Mouse (Mus musculus): ENCODE data around the gene Bsx. TPM values are rescaled to one million over a fixed set of nuclear protein-coding genes. Genes with fewer than 3 reads are reported as not detected.
A peak's percentile ranks its signal among the peaks of the same experiment; 100 is the strongest.

Gene Bsx
- polyA plus RNA-seq, 1 experiment from 2014 or later: not detected

DNA sequence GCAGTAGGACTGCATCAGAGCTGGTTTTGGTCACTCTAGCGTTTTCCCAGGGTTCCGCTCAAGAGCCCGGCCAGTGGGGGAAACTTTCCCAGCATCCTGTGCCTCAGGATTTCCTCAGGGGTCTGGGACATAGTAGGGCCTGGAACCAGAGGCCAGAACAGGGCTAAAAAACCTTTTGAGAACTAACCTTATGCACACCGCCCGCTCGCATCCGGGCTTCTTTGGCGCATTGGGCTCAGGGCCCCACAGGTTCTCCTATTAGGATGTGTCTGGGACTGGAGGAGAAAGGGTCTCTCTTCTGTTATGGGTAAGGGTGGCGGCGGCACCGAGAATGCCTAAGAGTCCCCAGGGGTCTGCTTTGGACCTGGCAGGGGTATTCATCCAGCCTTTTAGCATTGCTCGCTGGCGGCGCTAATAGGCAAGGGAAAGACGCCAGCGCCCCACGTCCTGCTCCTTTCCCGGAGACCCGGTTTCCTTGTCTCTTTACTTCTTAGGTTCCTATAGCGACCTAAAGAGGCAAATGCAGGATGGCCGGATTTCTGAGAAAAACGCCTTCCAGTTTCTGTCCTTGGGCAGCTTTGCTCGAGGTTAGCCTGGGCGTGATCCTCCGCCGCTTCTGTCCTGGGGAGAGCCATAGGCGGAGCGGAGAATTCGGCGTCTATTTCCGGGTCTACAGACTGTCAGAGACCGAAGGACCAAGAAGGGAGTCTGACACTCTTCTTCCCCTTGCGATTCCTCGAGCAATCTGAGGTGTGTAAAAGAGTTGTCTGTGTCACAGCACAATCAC lies 2.4 kb upstream of the Bsx start:
- under 1% methylated on average over 34 of the region's 34 CpGs for WGBS
- Histone ChIP-seq H3K4me2 (peak overlapping the region; percentile 40), H3K4me3 (replicated peaks) (peak overlapping the region; percentile 13; the same call in 1 of the 2 replicates), H3K4me1 (peaks cover 8% of the 10 kb centered on the region; the same call in 1 of the 2 replicates), H3K36me3 (no peaks in the 10 kb centered on the region), H3K9ac (replicated peaks) (no peak overlapping the region), H3K27me3 (replicated peaks) (peaks cover 80% of the 10 kb centered on the region), H3K27ac (replicated peaks) (no peak overlapping the region), H3K9me3 (replicated peaks) (no peaks in the 10 kb centered on the region)
- ATAC-seq (ENCODE audit: low FRiP score): no peak

GRCm38 (mm10) chr9:40872156-40872478 lies 1.8 kb upstream of the Bsx start:
- Histone ChIP-seq H3K27me3 (replicated peaks) (peaks cover 81% of the 10 kb centered on the region), H3K4me3 (replicated peaks) (no peak overlapping the region), H3K4me2 (peak overlapping the region; percentile 40), H3K27ac (replicated peaks) (no peak overlapping the region), H3K9ac (replicated peaks) (no peak overlapping the region), H3K9me3 (replicated peaks) (no peaks in the 10 kb centered on the region), H3K4me1 (peaks cover 8% of the 10 kb centered on the region; the same call in 1 of the 2 replicates), H3K36me3 (no peaks in the 10 kb centered on the region)
- ATAC-seq (ENCODE audit: low FRiP score): no peak
- 4% methylated on average over 8 of the region's 8 CpGs for WGBS

GRCm38 (mm10) chr9:40874961-40875360 lies 1.0 kb downstream of the Bsx start:
- ATAC-seq (ENCODE audit: low FRiP score): no peak
- WGBS: 1% methylated on average over 4 of the region's 4 CpGs
- H3K27me3 ChIP-seq (replicated peaks): peaks cover 86% of the 10 kb centered on the region

DNA sequence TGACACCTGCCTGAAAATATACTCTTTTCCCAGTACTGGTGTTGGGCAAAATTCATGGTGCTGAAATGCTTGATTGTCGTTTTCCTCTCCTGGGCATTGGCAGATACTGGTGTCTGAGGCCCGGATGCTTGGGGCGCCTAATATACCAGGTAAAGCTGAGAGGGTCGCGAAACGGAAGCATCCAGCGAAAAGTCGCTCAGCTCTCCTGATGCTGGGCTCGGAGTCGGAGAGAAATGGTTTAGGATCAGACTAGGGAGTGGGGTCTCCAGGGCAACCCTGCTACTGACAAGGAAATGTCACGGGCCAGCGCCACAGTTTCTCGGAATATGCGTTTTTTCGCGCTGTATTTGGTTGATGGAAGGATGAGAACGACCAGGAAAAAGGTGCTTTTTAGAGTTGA lies 1.5 kb downstream of the Bsx start:
- H3K9ac ChIP-seq (replicated peaks): no peak overlapping the region
- no peaks in the 10 kb centered on the region for H3K9me3 ChIP-seq (replicated peaks)
- peaks cover 86% of the 10 kb centered on the region for H3K27me3 ChIP-seq (replicated peaks)
- no peak overlapping the region for H3K27ac ChIP-seq (replicated peaks)
- ATAC-seq (ENCODE audit: low FRiP score): no peak
- H3K4me3 ChIP-seq (replicated peaks): no peak overlapping the region
- H3K36me3 ChIP-seq: no peaks in the 10 kb centered on the region
- 2% methylated on average over 17 of the region's 17 CpGs for WGBS
- H3K4me1 ChIP-seq: peaks cover 20% of the 10 kb centered on the region
- no peak overlapping the region for H3K4me2 ChIP-seq

More at GRCm38 (mm10) chr9:40874961-40875360, 1.0 kb downstream of the Bsx start:
- Histone ChIP-seq H3K36me3 (no peaks in the 10 kb centered on the region), H3K27ac (replicated peaks) (no peak overlapping the region), H3K4me1 (peaks cover 20% of the 10 kb centered on the region), H3K4me2 (no peak overlapping the region), H3K4me3 (replicated peaks) (no peak overlapping the region), H3K9ac (replicated peaks) (no peak overlapping the region), H3K9me3 (replicated peaks) (no peaks in the 10 kb centered on the region)

DNA sequence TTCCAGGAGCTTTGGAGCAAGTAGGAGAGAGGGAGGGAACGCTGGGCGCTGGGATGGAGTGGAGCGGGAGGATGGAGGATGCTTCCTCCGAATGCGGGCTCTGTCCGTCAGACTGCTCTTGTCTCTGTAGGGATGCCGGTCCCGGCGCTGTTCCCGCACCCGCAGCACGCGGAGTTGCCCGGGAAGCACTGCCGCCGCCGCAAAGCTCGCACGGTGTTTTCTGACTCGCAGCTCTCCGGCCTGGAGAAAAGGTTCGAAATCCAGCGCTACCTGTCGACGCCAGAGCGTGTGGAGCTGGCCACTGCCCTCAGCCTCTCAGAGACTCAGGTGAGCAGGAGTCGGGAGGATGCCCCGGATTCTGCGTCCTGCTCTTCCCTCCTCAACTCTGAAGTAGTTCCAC lies 2.2 kb downstream of the Bsx start:
- Histone ChIP-seq H3K4me2 (no peak overlapping the region), H3K4me1 (peaks cover 20% of the 10 kb centered on the region), H3K27me3 (replicated peaks) (peaks cover 88% of the 10 kb centered on the region), H3K4me3 (replicated peaks) (no peak overlapping the region), H3K9me3 (replicated peaks) (no peaks in the 10 kb centered on the region), H3K36me3 (no peaks in the 10 kb centered on the region), H3K9ac (replicated peaks) (no peak overlapping the region), H3K27ac (replicated peaks) (no peak overlapping the region)
- under 1% methylated on average over 29 of the region's 29 CpGs for WGBS
- no peak for ATAC-seq (ENCODE audit: low FRiP score)

DNA sequence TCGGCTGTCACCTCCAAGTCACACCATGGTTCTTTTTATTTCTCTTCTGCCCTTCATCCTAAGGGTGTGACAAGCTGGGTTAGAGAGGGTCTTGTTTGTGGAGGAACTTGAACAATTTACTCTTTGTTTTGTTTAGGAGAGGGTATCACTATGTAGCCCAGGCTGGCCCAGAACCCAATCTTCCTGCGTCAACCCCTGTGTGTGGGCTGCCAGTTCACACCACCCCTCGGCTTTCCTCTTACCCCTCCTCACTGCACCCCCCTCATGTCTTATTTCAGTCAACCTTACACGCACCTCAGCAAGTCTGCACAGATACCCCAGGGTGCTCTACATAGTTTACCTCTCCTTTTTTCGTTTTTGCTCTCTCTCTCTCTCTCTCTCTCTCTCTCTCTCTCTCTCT lies 2.8 kb downstream of the Bsx start:
- Histone ChIP-seq H3K4me2 (no peak overlapping the region), H3K4me3 (replicated peaks) (no peak overlapping the region), H3K27ac (replicated peaks) (no peak overlapping the region), H3K36me3 (no peaks in the 10 kb centered on the region), H3K9ac (replicated peaks) (no peak overlapping the region), H3K27me3 (replicated peaks) (peaks cover 88% of the 10 kb centered on the region), H3K4me1 (peaks cover 16% of the 10 kb centered on the region), H3K9me3 (replicated peaks) (no peaks in the 10 kb centered on the region)
- 8% methylated on average over 5 of the region's 5 CpGs for WGBS
- ATAC-seq (ENCODE audit: low FRiP score): no peak

DNA sequence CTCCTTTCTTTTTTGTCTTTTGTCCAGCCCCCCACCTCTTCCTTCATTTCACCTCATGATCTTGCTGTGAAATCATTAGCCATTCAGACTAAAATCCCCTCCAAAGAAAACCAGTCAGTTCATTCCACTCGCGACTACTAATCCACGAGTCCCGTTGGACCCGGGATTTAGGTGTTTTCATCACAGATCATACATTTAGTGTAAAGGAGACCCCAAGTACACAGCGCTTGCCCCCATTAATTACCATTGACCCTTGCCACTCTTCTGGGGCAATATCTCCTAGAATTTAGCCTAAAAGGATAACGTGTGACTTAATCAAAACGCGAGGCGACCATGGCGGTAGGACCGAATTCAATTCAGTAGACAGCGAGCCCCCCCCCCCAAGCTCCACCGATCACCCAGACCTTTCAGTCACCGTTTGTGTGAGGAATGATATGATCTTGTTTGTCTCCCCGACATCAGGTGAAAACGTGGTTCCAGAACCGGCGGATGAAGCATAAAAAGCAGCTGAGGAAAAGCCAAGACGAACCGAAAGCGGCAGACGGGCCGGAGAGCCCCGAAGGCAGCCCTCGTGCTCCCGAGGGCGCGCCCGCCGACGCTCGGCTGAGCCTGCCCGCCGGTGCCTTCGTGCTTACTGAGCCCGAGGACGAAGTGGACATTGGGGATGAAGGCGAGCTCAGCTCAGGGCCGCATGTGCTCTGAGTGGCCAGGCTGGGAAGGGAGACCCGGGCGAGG lies 3.4 kb downstream of the Bsx start:
- no peak overlapping the region for H3K27ac ChIP-seq (replicated peaks)
- H3K9me3 ChIP-seq (replicated peaks): no peaks in the 10 kb centered on the region
- peaks cover 88% of the 10 kb centered on the region for H3K27me3 ChIP-seq (replicated peaks)
- ATAC-seq (ENCODE audit: low FRiP score): no peak
- H3K9ac ChIP-seq (replicated peaks): no peak overlapping the region
- no peaks in the 10 kb centered on the region for H3K36me3 ChIP-seq
- peak overlapping the region; percentile 15 for H3K4me3 ChIP-seq (replicated peaks)
- peaks cover 15% of the 10 kb centered on the region for H3K4me1 ChIP-seq
- WGBS: 1% methylated on average over 42 of the region's 42 CpGs
- peak overlapping the region; percentile 35 for H3K4me2 ChIP-seq

DNA sequence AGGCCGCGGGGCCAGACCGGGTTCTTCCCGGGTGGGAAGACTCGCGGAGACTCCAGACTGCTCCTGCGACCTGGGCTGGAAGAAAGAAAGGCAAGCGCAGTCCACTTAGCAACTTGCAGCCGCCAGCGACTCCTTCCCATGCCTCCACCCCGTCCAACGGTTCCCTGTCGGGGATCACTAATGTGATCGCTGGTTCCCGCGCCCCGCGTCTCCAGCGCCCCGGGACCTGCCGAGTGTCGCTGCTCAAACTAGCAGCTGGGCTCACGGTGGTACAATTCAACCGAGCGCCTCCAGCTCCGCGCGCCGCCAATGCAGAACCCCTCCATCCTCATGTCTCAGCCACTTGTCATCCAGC lies 3.9 kb downstream of the Bsx start:
- WGBS: under 1% methylated on average over 29 of the region's 29 CpGs
- Histone ChIP-seq H3K9me3 (replicated peaks) (no peaks in the 10 kb centered on the region), H3K4me2 (peak overlapping the region; percentile 35), H3K27ac (replicated peaks) (no peak overlapping the region), H3K9ac (replicated peaks) (no peak overlapping the region), H3K27me3 (replicated peaks) (peaks cover 88% of the 10 kb centered on the region), H3K36me3 (no peaks in the 10 kb centered on the region), H3K4me1 (peaks cover 15% of the 10 kb centered on the region), H3K4me3 (replicated peaks) (peak overlapping the region; percentile 15)
- ATAC-seq (ENCODE audit: low FRiP score): no peak

- no peak for ATAC-seq (ENCODE audit: low FRiP score)
- Histone ChIP-seq H3K4me2 (no peak overlapping the region), H3K27me3 (replicated peaks) (peaks cover 87% of the 10 kb centered on the region), H3K9ac (replicated peaks) (no peak overlapping the region), H3K4me3 (replicated peaks) (no peak overlapping the region), H3K36me3 (no peaks in the 10 kb centered on the region), H3K9me3 (replicated peaks) (no peaks in the 10 kb centered on the region), H3K27ac (replicated peaks) (no peak overlapping the region), H3K4me1 (peaks cover 15% of the 10 kb centered on the region)
- WGBS: under 1% methylated on average over 32 of the region's 32 CpGs
Measured at GRCm38 (mm10) chr9:40878291-40878945, 4.5 kb downstream of the Bsx start.

- H3K9ac ChIP-seq (replicated peaks): no peak overlapping the region
- WGBS: under 1% methylated on average over 14 of the region's 14 CpGs
- peaks cover 85% of the 10 kb centered on the region for H3K27me3 ChIP-seq (replicated peaks)
Measured at GRCm38 (mm10) chr9:40878998-40879397, 5.1 kb downstream of the Bsx start.

GRCm38 (mm10) chr9:40885669-40886068 lies 11.7 kb downstream of the Bsx start:
- 0 out of 2 replicates have a peak overlapping the region, but pooled peaks have one; percentile 7 for H3K4me2 ChIP-seq
- H3K9ac ChIP-seq (replicated peaks): no peak overlapping the region
- H3K27me3 ChIP-seq (replicated peaks): peaks cover 60% of the 10 kb centered on the region

More at GRCm38 (mm10) chr9:40878998-40879397, 5.1 kb downstream of the Bsx start:
- Histone ChIP-seq H3K4me2 (no peak overlapping the region), H3K4me1 (peaks cover 15% of the 10 kb centered on the region), H3K36me3 (no peaks in the 10 kb centered on the region), H3K4me3 (replicated peaks) (no peak overlapping the region), H3K9me3 (replicated peaks) (no peaks in the 10 kb centered on the region), H3K27ac (replicated peaks) (no peak overlapping the region)
- ATAC-seq (ENCODE audit: low FRiP score): no peak

More at GRCm38 (mm10) chr9:40885669-40886068, 11.7 kb downstream of the Bsx start:
- Histone ChIP-seq H3K9me3 (replicated peaks) (no peaks in the 10 kb centered on the region), H3K4me3 (replicated peaks) (no peak overlapping the region), H3K27ac (replicated peaks) (no peak overlapping the region), H3K4me1 (0 out of 2 replicates have a peak, but pooled peaks cover 2% of the 10 kb centered on the region), H3K36me3 (no peaks in the 10 kb centered on the region)
- ATAC-seq (ENCODE audit: low FRiP score): no peak
- 26% methylated on average over 10 of the region's 10 CpGs for WGBS
